Mouse (Mus musculus): ENCODE data around the gene BC030867. TPM values are rescaled to one million over a fixed set of nuclear protein-coding genes. Genes with fewer than 3 reads are reported as not detected.

Gene BC030867
- total and polyA plus RNA-seq, 2 experiments from 2014 or later, result 2.2 to 3.9 TPM

DNA sequence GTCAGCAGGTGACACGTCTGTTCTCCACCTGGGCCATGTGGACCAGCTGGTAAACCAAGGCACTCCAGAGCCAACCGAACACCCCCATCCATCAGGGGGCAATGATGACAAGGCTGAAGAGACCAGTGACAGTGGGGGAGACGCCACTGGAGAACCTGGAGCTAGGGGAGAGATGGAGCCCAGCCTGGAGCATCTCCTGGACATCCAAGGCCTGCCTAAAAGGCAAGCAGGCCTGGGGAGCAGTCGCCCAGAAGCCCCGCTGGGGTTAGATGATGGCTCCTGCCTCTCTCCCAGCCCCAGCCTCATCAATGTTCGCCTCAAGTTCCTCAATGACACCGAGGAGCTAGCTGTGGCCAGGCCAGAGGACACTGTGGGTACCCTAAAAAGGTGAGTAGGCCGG lies 38.8 kb downstream of the BC030867 start:
- H3K9ac ChIP-seq (replicated peaks; ENCODE audit: low read depth, low read length), result no peak overlapping the region

GRCm38 (mm10) chr11:102288027-102288804 lies 39.5 kb downstream of the BC030867 start:
- Histone ChIP-seq H3K4me2 (ENCODE audit: low read depth, low read length) (no peak overlapping the region), H3K36me3 (replicated peaks; ENCODE audit: control insufficient read depth, insufficient read depth, low read length) (peaks cover 49% of the 10 kb centered on the region), H3K9ac (replicated peaks; ENCODE audit: low read depth, low read length) (0 out of 2 replicates have a peak overlapping the region, but pooled peaks have one; percentile 11), H3K4me3 (ENCODE audit: low read depth, low read length) (no peak overlapping the region), H3K27me3 (ENCODE audit: control insufficient read depth, insufficient read depth, low read length) (no peaks in the 10 kb centered on the region), H3K9me3 (replicated peaks; ENCODE audit: control insufficient read depth, low read length) (no peaks in the 10 kb centered on the region), H3K27ac (ENCODE audit: low read depth) (no peak overlapping the region), H3K4me1 (ENCODE audit: control insufficient read depth, insufficient read depth) (0 out of 2 replicates have a peak, but pooled peaks cover 6% of the 10 kb centered on the region)
- no peak for TF ChIP-seq CTCF (IDR thresholded peaks at IDR 0.05; ENCODE audit: low read depth)
- TF ChIP-seq EP300 (IDR thresholded peaks at IDR 0.05; ENCODE audit: low read depth), result no peak
- ATAC-seq (ENCODE audit: insufficient read depth, low read depth) (no peak), DNase-seq (ENCODE audit: low spot score) (no peak)
- 81% methylated on average over 8 of the region's 8 CpGs for WGBS

More for the DNA sequence above, 38.8 kb downstream of the BC030867 start:
- Histone ChIP-seq H3K4me3 (ENCODE audit: low read depth, low read length) (no peak overlapping the region), H3K4me2 (ENCODE audit: low read depth, low read length) (no peak overlapping the region), H3K36me3 (replicated peaks; ENCODE audit: control insufficient read depth, insufficient read depth, low read length) (peaks cover 42% of the 10 kb centered on the region), H3K27ac (ENCODE audit: low read depth) (no peak overlapping the region), H3K27me3 (ENCODE audit: control insufficient read depth, insufficient read depth, low read length) (no peaks in the 10 kb centered on the region), H3K4me1 (ENCODE audit: control insufficient read depth, insufficient read depth) (0 out of 2 replicates have a peak, but pooled peaks cover 6% of the 10 kb centered on the region), H3K9me3 (replicated peaks; ENCODE audit: control insufficient read depth, low read length) (no peaks in the 10 kb centered on the region)
- WGBS, result 93% methylated on average over 8 of the region's 8 CpGs
- ATAC-seq (ENCODE audit: insufficient read depth, low read depth), result no peak
- TF ChIP-seq CTCF (IDR thresholded peaks at IDR 0.05; ENCODE audit: low read depth) (no peak; the same call in 1 of the 2 replicates), EP300 (IDR thresholded peaks at IDR 0.05; ENCODE audit: low read depth) (no peak)
- no peak for DNase-seq (ENCODE audit: low spot score)

DNA sequence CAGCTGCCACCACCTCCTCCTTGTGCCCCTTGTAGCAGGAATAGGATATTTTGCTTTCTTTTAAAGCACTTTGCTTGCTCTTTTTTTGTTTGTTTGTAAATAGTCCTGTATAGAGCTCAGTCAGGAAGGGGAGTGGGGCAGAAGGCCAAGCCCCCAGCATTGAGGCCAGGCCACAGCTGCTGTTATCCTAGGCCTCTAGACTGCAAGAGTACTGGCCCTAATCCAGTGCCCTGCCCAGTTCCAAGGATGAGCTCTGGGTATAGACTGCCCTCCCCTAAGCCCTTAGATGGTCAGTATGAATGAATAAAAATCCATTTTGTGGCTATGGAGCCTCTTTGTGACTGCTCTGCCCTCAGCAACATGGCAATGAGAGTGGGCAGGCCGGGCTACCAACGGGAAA lies 40.2 kb downstream of the BC030867 start:
- H3K9me3 ChIP-seq (replicated peaks; ENCODE audit: control insufficient read depth, low read length), result no peaks in the 10 kb centered on the region
- no peak for DNase-seq (ENCODE audit: low spot score)
- ATAC-seq (ENCODE audit: insufficient read depth, low read depth), result no peak
- H3K27ac ChIP-seq (ENCODE audit: low read depth), result no peak overlapping the region
- no peak overlapping the region for H3K4me2 ChIP-seq (ENCODE audit: low read depth, low read length)
- 72% methylated on average over 2 of the region's 2 CpGs for WGBS
- H3K4me3 ChIP-seq (ENCODE audit: low read depth, low read length), result no peak overlapping the region
- H3K4me1 ChIP-seq (ENCODE audit: control insufficient read depth, insufficient read depth), result 0 out of 2 replicates have a peak, but pooled peaks cover 6% of the 10 kb centered on the region
- H3K27me3 ChIP-seq (ENCODE audit: control insufficient read depth, insufficient read depth, low read length), result no peaks in the 10 kb centered on the region
- H3K36me3 ChIP-seq (replicated peaks; ENCODE audit: control insufficient read depth, insufficient read depth, low read length), result peaks cover 55% of the 10 kb centered on the region
- H3K9ac ChIP-seq (replicated peaks; ENCODE audit: low read depth, low read length), result 0 out of 2 replicates have a peak overlapping the region, but pooled peaks have one; percentile 11
- TF ChIP-seq CTCF (IDR thresholded peaks at IDR 0.05; ENCODE audit: low read depth), result no peak
- no peak for TF ChIP-seq EP300 (IDR thresholded peaks at IDR 0.05; ENCODE audit: low read depth)

GRCm38 (mm10) chr11:102289511-102290100 lies 40.9 kb downstream of the BC030867 start:
- TF ChIP-seq CTCF (IDR thresholded peaks at IDR 0.05; ENCODE audit: low read depth) (no peak), EP300 (IDR thresholded peaks at IDR 0.05; ENCODE audit: low read depth) (no peak)
- H3K27ac ChIP-seq (ENCODE audit: low read depth), result no peak overlapping the region
- H3K27me3 ChIP-seq (ENCODE audit: control insufficient read depth, insufficient read depth, low read length), result no peaks in the 10 kb centered on the region
- H3K9me3 ChIP-seq (replicated peaks; ENCODE audit: control insufficient read depth, low read length), result no peaks in the 10 kb centered on the region
- H3K9ac ChIP-seq (replicated peaks; ENCODE audit: low read depth, low read length), result no peak overlapping the region
- ATAC-seq (ENCODE audit: insufficient read depth, low read depth) (no peak), DNase-seq (ENCODE audit: low spot score) (no peak)
- WGBS, result 53% methylated on average over 6 of the region's 6 CpGs
- H3K4me2 ChIP-seq (ENCODE audit: low read depth, low read length), result no peak overlapping the region
- peaks cover 60% of the 10 kb centered on the region for H3K36me3 ChIP-seq (replicated peaks; ENCODE audit: control insufficient read depth, insufficient read depth, low read length)
- H3K4me3 ChIP-seq (ENCODE audit: low read depth, low read length), result no peak overlapping the region
- H3K4me1 ChIP-seq (ENCODE audit: control insufficient read depth, insufficient read depth), result 0 out of 2 replicates have a peak, but pooled peaks cover 6% of the 10 kb centered on the region

DNA sequence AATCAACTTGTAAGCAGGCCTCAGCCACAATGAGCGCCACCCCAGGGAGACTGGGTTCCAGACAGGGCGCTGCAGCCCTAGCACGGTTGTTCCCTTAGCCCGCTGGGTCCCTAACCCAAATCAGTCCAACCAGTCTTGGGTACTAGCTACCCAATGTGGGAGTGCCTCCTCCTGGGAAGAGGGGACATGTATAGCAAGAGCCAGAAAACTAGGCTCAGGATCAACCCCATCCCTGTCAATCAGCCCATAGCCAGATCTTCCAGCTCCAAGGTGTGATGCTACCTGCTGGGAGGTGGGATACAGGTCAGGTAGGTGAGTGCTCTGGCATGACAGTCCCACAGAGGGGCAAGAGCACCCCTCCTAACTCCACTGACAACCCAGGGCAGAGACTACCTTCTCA lies 41.5 kb downstream of the BC030867 start:
- Histone ChIP-seq H3K4me1 (ENCODE audit: control insufficient read depth, insufficient read depth) (peaks cover 12% of the 10 kb centered on the region), H3K9ac (replicated peaks; ENCODE audit: low read depth, low read length) (0 out of 2 replicates have a peak overlapping the region, but pooled peaks have one; percentile 3), H3K27ac (ENCODE audit: low read depth) (no peak overlapping the region), H3K36me3 (replicated peaks; ENCODE audit: control insufficient read depth, insufficient read depth, low read length) (peaks cover 60% of the 10 kb centered on the region), H3K4me2 (ENCODE audit: low read depth, low read length) (no peak overlapping the region), H3K9me3 (replicated peaks; ENCODE audit: control insufficient read depth, low read length) (no peaks in the 10 kb centered on the region), H3K4me3 (ENCODE audit: low read depth, low read length) (no peak overlapping the region), H3K27me3 (ENCODE audit: control insufficient read depth, insufficient read depth, low read length) (no peaks in the 10 kb centered on the region)
- ATAC-seq (ENCODE audit: insufficient read depth, low read depth) (no peak), DNase-seq (ENCODE audit: low spot score) (no peak)
- 83% methylated on average over 4 of the region's 4 CpGs for WGBS
- TF ChIP-seq CTCF (IDR thresholded peaks at IDR 0.05; ENCODE audit: low read depth), result no peak
- no peak for TF ChIP-seq EP300 (IDR thresholded peaks at IDR 0.05; ENCODE audit: low read depth)
